8 mouse cellular contexts compared by ENCODE assay signal in genomic region chr12:112947307-112947706, GRCm38 (mm10). TPM values are rescaled to one million over a fixed set of nuclear protein-coding genes. Genes with fewer than 3 reads are reported as not detected.
DNase-seq lines count a peak whose midpoint lies in the region; ATAC-seq and TF ChIP-seq lines count a peak whose summit lies in the region.

No protein-coding gene starts in this region.

- no peak for ATAC-seq in embryonic facial prominence, embryonic 12.5 days (ENCODE audit: insufficient number of reproducible peaks, insufficient read depth, low FRiP score, low TSS enrichment)

- H3K27me3 ChIP-seq in embryonic facial prominence, embryonic 12.5 days: no peaks in the 10 kb centered on the region
- H3K27me3 ChIP-seq in splenic B cell, adult 2 months (ENCODE audit: control insufficient read depth, insufficient read depth, low read length, poor library complexity, severe bottlenecking): no peaks in the 10 kb centered on the region

- no peaks in the 10 kb centered on the region for H3K36me3 ChIP-seq in embryonic facial prominence, embryonic 12.5 days
- H3K36me3 ChIP-seq in splenic B cell, adult 2 months (ENCODE audit: control insufficient read depth, insufficient read depth, low read length, poor library complexity, severe bottlenecking): no peaks in the 10 kb centered on the region

- no peak overlapping the region for H3K4me3 ChIP-seq in left cerebral cortex, adult 2 months
- no peak overlapping the region for H3K4me3 ChIP-seq in embryonic facial prominence, embryonic 12.5 days

- no peaks in the 10 kb centered on the region for H3K9me3 ChIP-seq in embryonic facial prominence, embryonic 12.5 days

- intact Hi-C loops in left cerebral cortex, adult 2 months (cut with DNase I): no loop called here
- intact Hi-C loops in left cerebral cortex, postnatal 36 days (cut with DNase I): no loop called here
- intact Hi-C loops in left cerebral cortex, postnatal 10 days (cut with DNase I): no loop called here

- no peak overlapping the region for H3K27ac ChIP-seq in left cerebral cortex, adult 2 months
- peak overlapping the region; percentile 20; the same call in 1 of the 2 replicates for H3K27ac ChIP-seq in embryonic facial prominence, embryonic 12.5 days

- H3K4me2 ChIP-seq in embryonic facial prominence, embryonic 12.5 days (replicated peaks): no peak overlapping the region

- WGBS in embryonic facial prominence, embryonic 12.5 days: 28% methylated on average over 4 of the region's 4 CpGs

- peak; percentile 63 to 71 for DNase-seq in cerebellum, adult 18-20 months
- DNase-seq in cerebellum, adult 8-10 months: no peak
- no peak for DNase-seq in left cerebral cortex, adult 2 months (ENCODE audit: extremely low spot score in 1 of 2, low spot score in 2 of 2)
- no peak for DNase-seq in left cerebral cortex, postnatal 36 days (ENCODE audit: low spot score in 2 of 2)
- peak; percentile 65 for DNase-seq in splenic B cell, adult 2 months (ENCODE audit: low read depth, low spot score)
- DNase-seq in testis, postnatal 14 days (ENCODE audit: low spot score): no peak
- DNase-seq in left cerebral cortex, postnatal 10 days (ENCODE audit: extremely low spot score in 1 of 2, low spot score in 2 of 2): no peak

- peaks cover 17% of the 10 kb centered on the region for H3K4me1 ChIP-seq in embryonic facial prominence, embryonic 12.5 days

- TF ChIP-seq CTCF in left cerebral cortex, adult 2 months (IDR thresholded peaks at IDR 0.05): peak; percentile 66

- no peak overlapping the region for H3K9ac ChIP-seq in embryonic facial prominence, embryonic 12.5 days

RNA-seq across cellular contexts. Expression of gene Nudt14, which starts 5.4 kb away (rescaled TPM):
- 10 to 100 TPM; 10.1 to 13.7 TPM for total RNA-seq in left cerebral cortex, adult 2 months (2021)
- 10 to 100 TPM; 11.0 to 12.3 TPM for total RNA-seq in left cerebral cortex, postnatal 36 days (2021)
- 83.0 and 87.2 TPM in 2 replicates for polyA plus RNA-seq in embryonic facial prominence, embryonic 12.5 days (2016; fragmentation: Nextera tagmentation; extraction: Ambion mirVana)
- total RNA-seq in left cerebral cortex, postnatal 10 days (2021): 10 to 100 TPM; 11.8 to 13.2 TPM

RNA-seq across cellular contexts. Expression of gene Jag2, which starts 17.7 kb away (rescaled TPM):
- 10 to 100 TPM; 57.9 to 62.2 TPM for total RNA-seq in left cerebral cortex, adult 2 months (2021)
- total RNA-seq in left cerebral cortex, postnatal 36 days (2021): 10 to 100 TPM; 47.9 to 61.7 TPM
- 7.9 and 8.8 TPM in 2 replicates for polyA plus RNA-seq in embryonic facial prominence, embryonic 12.5 days (2016; fragmentation: Nextera tagmentation; extraction: Ambion mirVana)
- total RNA-seq in left cerebral cortex, postnatal 10 days (2021): 10 to 100 TPM; 60.0 to 60.9 TPM

RNA-seq across cellular contexts. Expression of gene Btbd6, which starts 29.0 kb away (rescaled TPM):
- 10 to 100 TPM; 60.2 to 64.5 TPM for total RNA-seq in left cerebral cortex, adult 2 months (2021)
- total RNA-seq in left cerebral cortex, postnatal 36 days (2021): 10 to 100 TPM; 59.3 to 74.3 TPM
- polyA plus RNA-seq in embryonic facial prominence, embryonic 12.5 days (2016; fragmentation: Nextera tagmentation; extraction: Ambion mirVana): 25.6 and 27.4 TPM in 2 replicates
- 10 to 100 TPM; 61.0 to 61.9 TPM for total RNA-seq in left cerebral cortex, postnatal 10 days (2021)

RNA-seq across cellular contexts. Expression of gene Brf1, which starts 53.2 kb away (rescaled TPM):
- 10 to 100 TPM; 45.6 to 46.6 TPM for total RNA-seq in left cerebral cortex, adult 2 months (2021)
- 10 to 100 TPM; 41.4 to 55.5 TPM for total RNA-seq in left cerebral cortex, postnatal 36 days (2021)
- polyA plus RNA-seq in embryonic facial prominence, embryonic 12.5 days (2016; fragmentation: Nextera tagmentation; extraction: Ambion mirVana): 81.9 and 83.0 TPM in 2 replicates
- 10 to 100 TPM; 53.8 to 54.2 TPM for total RNA-seq in left cerebral cortex, postnatal 10 days (2021)

Comparison
In these comparisons a context has a peak if more than half of its experiments do, and no peak if none do; other contexts are left out.
1. DNase-seq: peak in cerebellum, adult 18-20 months (2 of 2) and splenic B cell, adult 2 months (single experiment); none in cerebellum, adult 8-10 months (single experiment), left cerebral cortex, adult 2 months (0 of 2), left cerebral cortex, postnatal 36 days (0 of 2), testis, postnatal 14 days (single experiment) and left cerebral cortex, postnatal 10 days (0 of 2).